Mouse (Mus musculus) liver, adult 2 months (tissue): Measurements from ENCODE around the gene Cfl1.

Experiments used
- CTCF ChIP-seq: fragments of 200-500 bp; IDR thresholded peaks from 2 replicates; pipeline ENCODE4 v1.5.1; 2011; ENCODE audit warnings: low read depth, low read length, control low read depth
- POLR2A ChIP-seq: fragments of 200-500 bp; IDR thresholded peaks from 2 replicates; pipeline ENCODE4 v1.6.1; 2011; ENCODE audit warnings: low read length, control low read depth; ENCODE audit not compliant: insufficient read depth; ENCODE audit errors: extremely low read depth

DNA sequence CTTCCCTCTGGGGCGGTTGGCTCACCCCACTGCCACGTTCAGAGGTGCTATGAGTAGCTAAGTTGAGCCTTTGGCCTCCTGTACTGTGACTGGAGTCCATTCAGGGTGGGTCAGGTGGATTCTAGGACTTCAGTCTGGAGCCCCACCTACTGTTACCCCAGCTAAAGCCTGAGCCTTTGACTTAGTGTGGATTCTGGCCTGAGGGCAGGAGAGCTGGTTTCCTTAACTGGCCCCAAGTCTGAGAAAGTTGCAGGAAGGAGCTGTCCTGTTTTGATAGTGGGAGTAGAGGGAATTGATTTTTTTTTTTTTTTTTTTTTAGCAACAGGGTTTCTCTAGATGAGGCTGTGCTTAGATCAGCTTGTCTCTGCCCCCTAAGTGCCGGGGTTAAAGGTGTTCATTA, 4.1 kb downstream of the Cfl1 start:
- TF ChIP-seq POLR2A (no peak), CTCF (no peak)
